14 mouse cellular contexts compared by ENCODE assay signal in genomic region chr9:56842303-56842719, GRCm38 (mm10). TPM values are rescaled to one million over a fixed set of nuclear protein-coding genes. Genes with fewer than 3 reads are reported as not detected.
DNase-seq lines count a peak whose midpoint lies in the region; ATAC-seq and TF ChIP-seq lines count a peak whose summit lies in the region.
"Had no signal": no experiment of that assay in that cellular context is flagged by ENCODE, and none has a peak within 500 bp of the region (broad histone marks: within the 10 kb centered on the region; RNA-seq: fewer than 3 reads in every experiment).

No protein-coding gene starts in this region.

- H3K9me3 ChIP-seq in kidney, postnatal 0 days (replicated peaks; ENCODE audit: low read length), result no peaks in the 10 kb centered on the region
- no peaks in the 10 kb centered on the region for H3K9me3 ChIP-seq in embryonic facial prominence, embryonic 14.5 days (ENCODE audit: control insufficient read depth, low read length)
- no peaks in the 10 kb centered on the region for H3K9me3 ChIP-seq in limb, embryonic 12.5 days
- no peaks in the 10 kb centered on the region for H3K9me3 ChIP-seq in stomach, embryonic 16.5 days (replicated peaks; ENCODE audit: control insufficient read depth, low read length)
- H3K9me3 ChIP-seq: midbrain, embryonic 12.5 days had no signal

- 12% methylated on average over 3 of the region's 3 CpGs for WGBS in kidney, postnatal 0 days
- 33% methylated on average over 3 of the region's 3 CpGs for WGBS in embryonic facial prominence, embryonic 14.5 days
- WGBS in limb, embryonic 12.5 days, result 4% methylated on average over 3 of the region's 3 CpGs
- WGBS in stomach, embryonic 16.5 days, result 25% methylated on average over 3 of the region's 3 CpGs

- ATAC-seq in kidney, postnatal 0 days (replicated peaks; ENCODE audit: low FRiP score, low read depth), result peak; percentile 75
- peak; percentile 17; the same call in 1 of the 2 replicates for ATAC-seq in embryonic facial prominence, embryonic 14.5 days (ENCODE audit: low read depth)
- ATAC-seq in limb, embryonic 12.5 days (ENCODE audit: insufficient number of reproducible peaks, insufficient read depth, low FRiP score, low TSS enrichment, low read depth), result no peak
- ATAC-seq in stomach, embryonic 16.5 days (ENCODE audit: insufficient read depth, low FRiP score), result peak; percentile 61; the same call in 1 of the 2 replicates

- no peak overlapping the region for H3K27ac ChIP-seq in kidney, postnatal 0 days
- H3K27ac ChIP-seq in embryonic facial prominence, embryonic 14.5 days (replicated peaks; ENCODE audit: low read depth, low read length), result no peak overlapping the region
- H3K27ac ChIP-seq in limb, embryonic 12.5 days, result peak overlapping the region; percentile 53; the same call in 1 of the 2 replicates
- H3K27ac ChIP-seq in stomach, embryonic 16.5 days (ENCODE audit: low read length), result no peak overlapping the region
- H3K27ac ChIP-seq: midbrain, embryonic 12.5 days had no signal

- H3K4me2 ChIP-seq in kidney, postnatal 0 days (ENCODE audit: low read length), result no peak overlapping the region
- H3K4me2 ChIP-seq in embryonic facial prominence, embryonic 14.5 days (ENCODE audit: low read depth, low read length), result no peak overlapping the region
- H3K4me2 ChIP-seq in limb, embryonic 12.5 days, result peak overlapping the region; percentile 28
- no peak overlapping the region for H3K4me2 ChIP-seq in stomach, embryonic 16.5 days (ENCODE audit: low read depth, low read length)
- H3K4me2 ChIP-seq: midbrain, embryonic 12.5 days had no signal

- TF ChIP-seq CTCF in kidney, postnatal 0 days (IDR thresholded peaks at IDR 0.05; ENCODE audit: low read depth), result no peak

- H3K27me3 ChIP-seq in kidney, postnatal 0 days (ENCODE audit: insufficient read depth, low read length), result no peaks in the 10 kb centered on the region; the same call in 1 of the 2 replicates
- no peaks in the 10 kb centered on the region for H3K27me3 ChIP-seq in embryonic facial prominence, embryonic 14.5 days (replicated peaks; ENCODE audit: control insufficient read depth, insufficient read depth, low read length)
- H3K27me3 ChIP-seq in limb, embryonic 12.5 days, result peaks cover 36% of the 10 kb centered on the region
- no peaks in the 10 kb centered on the region for H3K27me3 ChIP-seq in stomach, embryonic 16.5 days (ENCODE audit: control insufficient read depth, insufficient read depth, low read length)

- peak; percentile 85 for DNase-seq in kidney, postnatal 0 days (ENCODE audit: low spot score)
- DNase-seq in kidney, adult 11 months, result no peak
- DNase-seq in embryonic facial prominence, embryonic 14.5 days (ENCODE audit: low spot score), result no peak
- no peak for DNase-seq in thymus, postnatal 14 days
- DNase-seq in adrenal gland, postnatal 14 days, result no peak
- no peak for DNase-seq in layer of hippocampus, postnatal 25 days (ENCODE audit: extremely low spot score in 1 of 2, low spot score in 1 of 2)
- DNase-seq: adrenal gland, postnatal 10 days; cerebellum, postnatal 25 days; gastrocnemius, postnatal 36 days; heart, postnatal 10 days; kidney, postnatal 25 days had no signal

- no peaks in the 10 kb centered on the region for H3K4me1 ChIP-seq in kidney, postnatal 0 days (replicated peaks; ENCODE audit: insufficient read depth, low read length)
- 0 out of 2 replicates have a peak, but pooled peaks cover 3% of the 10 kb centered on the region for H3K4me1 ChIP-seq in embryonic facial prominence, embryonic 14.5 days (ENCODE audit: control insufficient read depth, insufficient read depth, low read length)
- peaks cover 32% of the 10 kb centered on the region for H3K4me1 ChIP-seq in limb, embryonic 12.5 days (replicated peaks)
- peaks cover 13% of the 10 kb centered on the region for H3K4me1 ChIP-seq in stomach, embryonic 16.5 days (ENCODE audit: control insufficient read depth, insufficient read depth, low read length)

- no peaks in the 10 kb centered on the region for H3K36me3 ChIP-seq in kidney, postnatal 0 days (ENCODE audit: insufficient read depth, low read length)
- H3K36me3 ChIP-seq in embryonic facial prominence, embryonic 14.5 days (ENCODE audit: control insufficient read depth, insufficient read depth, low read length), result no peaks in the 10 kb centered on the region
- H3K36me3 ChIP-seq in limb, embryonic 12.5 days, result no peaks in the 10 kb centered on the region
- H3K36me3 ChIP-seq in stomach, embryonic 16.5 days (ENCODE audit: control insufficient read depth, insufficient read depth, low read length), result no peaks in the 10 kb centered on the region
- H3K36me3 ChIP-seq: midbrain, embryonic 12.5 days had no signal

- no peak overlapping the region for H3K4me3 ChIP-seq in kidney, postnatal 0 days (replicated peaks; ENCODE audit: low read depth, low read length)
- no peak overlapping the region for H3K4me3 ChIP-seq in embryonic facial prominence, embryonic 14.5 days (ENCODE audit: low read depth, low read length)
- H3K4me3 ChIP-seq in limb, embryonic 12.5 days (replicated peaks), result no peak overlapping the region
- no peak overlapping the region for H3K4me3 ChIP-seq in stomach, embryonic 16.5 days (replicated peaks; ENCODE audit: low read length)
- H3K4me3 ChIP-seq: midbrain, embryonic 12.5 days had no signal

- no peak overlapping the region for H3K9ac ChIP-seq in kidney, postnatal 0 days (ENCODE audit: low read depth, low read length)
- H3K9ac ChIP-seq in embryonic facial prominence, embryonic 14.5 days (ENCODE audit: low read depth, low read length), result no peak overlapping the region
- 0 out of 2 replicates have a peak overlapping the region, but pooled peaks have one; percentile 23 for H3K9ac ChIP-seq in limb, embryonic 12.5 days (replicated peaks)
- H3K9ac ChIP-seq in stomach, embryonic 16.5 days (ENCODE audit: low read length), result no peak overlapping the region
- H3K9ac ChIP-seq: midbrain, embryonic 12.5 days had no signal

RNA-seq across cellular contexts. Expression of gene Odf3l1, which starts 22.2 kb away (rescaled TPM):
- 0.11 TPM in 1 of 2 replicates, not detected in the other for polyA plus RNA-seq in kidney, postnatal 0 days (2015; fragmentation: Nextera tagmentation; extraction: Ambion mirVana)
- 1.7 and 2.7 TPM in 2 replicates for polyA plus RNA-seq in embryonic facial prominence, embryonic 14.5 days (2014; fragmentation: Nextera tagmentation; extraction: Ambion mirVana)
- 0.52 and 0.53 TPM in 2 replicates for polyA plus RNA-seq in limb, embryonic 12.5 days (2016; fragmentation: Nextera tagmentation; extraction: Ambion mirVana)
- polyA plus RNA-seq in stomach, embryonic 16.5 days (2015; fragmentation: Nextera tagmentation; extraction: Ambion mirVana), result 1.2 and 1.3 TPM in 2 replicates
- total RNA-seq in adrenal gland, postnatal 14 days (2021), result 2.0 and 3.2 TPM in 2 replicates
- total RNA-seq in layer of hippocampus, postnatal 25 days (2021), result not detected
- total RNA-seq: gastrocnemius, postnatal 36 days had no signal
- polyA plus RNA-seq: midbrain, embryonic 12.5 days had no signal

RNA-seq across cellular contexts. Expression of gene Cspg4, which starts 22.5 kb away (rescaled TPM):
- polyA plus RNA-seq in kidney, postnatal 0 days (2015; fragmentation: Nextera tagmentation; extraction: Ambion mirVana), result 18.1 and 19.8 TPM in 2 replicates
- polyA plus RNA-seq in embryonic facial prominence, embryonic 14.5 days (2014; fragmentation: Nextera tagmentation; extraction: Ambion mirVana), result 34.8 and 35.1 TPM in 2 replicates
- 13.8 and 17.5 TPM in 2 replicates for polyA plus RNA-seq in limb, embryonic 12.5 days (2016; fragmentation: Nextera tagmentation; extraction: Ambion mirVana)
- polyA plus RNA-seq in stomach, embryonic 16.5 days (2015; fragmentation: Nextera tagmentation; extraction: Ambion mirVana), result 24.0 and 28.1 TPM in 2 replicates
- 12.5 and 17.0 TPM in 2 replicates for total RNA-seq in adrenal gland, postnatal 14 days (2021)
- total RNA-seq in layer of hippocampus, postnatal 25 days (2021), result 10 to 100 TPM; 19.9 to 25.1 TPM

RNA-seq across cellular contexts. Expression of gene Lingo1, which starts 46.0 kb away (rescaled TPM):
- polyA plus RNA-seq in kidney, postnatal 0 days (2015; fragmentation: Nextera tagmentation; extraction: Ambion mirVana), result 2.6 and 3.2 TPM in 2 replicates
- 6.4 and 8.3 TPM in 2 replicates for polyA plus RNA-seq in embryonic facial prominence, embryonic 14.5 days (2014; fragmentation: Nextera tagmentation; extraction: Ambion mirVana)
- 2.1 and 2.5 TPM in 2 replicates for polyA plus RNA-seq in limb, embryonic 12.5 days (2016; fragmentation: Nextera tagmentation; extraction: Ambion mirVana)
- 1.8 and 3.2 TPM in 2 replicates for polyA plus RNA-seq in stomach, embryonic 16.5 days (2015; fragmentation: Nextera tagmentation; extraction: Ambion mirVana)
- total RNA-seq in adrenal gland, postnatal 14 days (2021), result 1.4 and 3.0 TPM in 2 replicates
- 100 to 1,000 TPM; 263 to 279 TPM for total RNA-seq in layer of hippocampus, postnatal 25 days (2021)
